28 mouse cellular contexts compared by ENCODE assay signal in the genomic region with DNA sequence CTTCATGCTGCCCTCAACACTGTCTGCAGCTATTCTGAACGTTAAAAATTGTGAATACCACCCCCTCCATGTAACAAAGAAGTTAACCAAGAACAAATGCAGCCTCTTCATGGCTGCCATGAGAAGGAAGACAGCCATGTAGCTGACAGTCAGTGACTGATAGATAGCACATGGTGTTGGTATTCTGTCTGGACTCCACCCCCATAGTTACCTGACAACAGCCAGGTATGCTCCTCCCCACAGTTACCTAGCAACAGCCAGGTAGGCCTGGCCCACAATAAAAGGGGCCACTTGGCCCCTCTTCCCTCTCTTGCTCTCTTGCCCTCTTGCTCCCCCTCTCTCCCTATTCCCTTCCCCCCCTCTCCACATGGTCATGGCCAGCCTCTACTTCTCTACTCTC.
"Had no signal": no experiment of that assay in that cellular context is flagged by ENCODE, and none has a peak within 500 bp of the region (broad histone marks: within the 10 kb centered on the region; RNA-seq: fewer than 3 reads in every experiment).

No protein-coding gene starts in this region.

- H3K36me3 ChIP-seq: embryonic facial prominence, embryonic 10.5 days; embryonic facial prominence, embryonic 12.5 days; embryonic facial prominence, embryonic 13.5 days; embryonic facial prominence, embryonic 15.5 days; forebrain, embryonic 10.5 days; forebrain, embryonic 12.5 days; forebrain, embryonic 15.5 days had no signal

- DNase-seq: cerebellum, adult 2 months; cerebellum, adult 8-10 months; cerebellum, adult 9-10 months; cerebellum, adult 9-11 months; cerebellum, postnatal 14 days; cerebellum, postnatal 25 days; cerebellum, postnatal 36 days; embryo, embryonic 11 days; forebrain, postnatal 0 days; gastrocnemius, adult 2 months; gastrocnemius, postnatal 10 days; gastrocnemius, postnatal 14 days; gastrocnemius, postnatal 25 days; gastrocnemius, postnatal 36 days; heart, adult 11 months; heart, adult 18-20 months; heart, adult 2 months had no signal

- H3K9me3 ChIP-seq: embryonic facial prominence, embryonic 10.5 days; embryonic facial prominence, embryonic 12.5 days; embryonic facial prominence, embryonic 13.5 days; embryonic facial prominence, embryonic 15.5 days; forebrain, embryonic 10.5 days; forebrain, embryonic 12.5 days; forebrain, embryonic 13.5 days; forebrain, embryonic 15.5 days had no signal

- H3K4me2 ChIP-seq: embryonic facial prominence, embryonic 12.5 days; embryonic facial prominence, embryonic 13.5 days; embryonic facial prominence, embryonic 15.5 days; forebrain, embryonic 12.5 days; forebrain, embryonic 13.5 days; forebrain, embryonic 15.5 days had no signal

- ATAC-seq: forebrain, embryonic 13.5 days; forebrain, embryonic 14.5 days; forebrain, embryonic 15.5 days; forebrain, embryonic 16.5 days; forebrain, postnatal 0 days had no signal

- H3K4me3 ChIP-seq: embryonic facial prominence, embryonic 10.5 days; embryonic facial prominence, embryonic 12.5 days; embryonic facial prominence, embryonic 13.5 days; embryonic facial prominence, embryonic 15.5 days; erythroblast, embryonic 14.5 days; forebrain, embryonic 10.5 days; forebrain, embryonic 12.5 days; forebrain, embryonic 13.5 days; forebrain, embryonic 15.5 days; gastrocnemius, adult 2 months; heart, adult 2 months had no signal

- H3K4me1 ChIP-seq: embryonic facial prominence, embryonic 10.5 days; embryonic facial prominence, embryonic 12.5 days; embryonic facial prominence, embryonic 13.5 days; embryonic facial prominence, embryonic 15.5 days; forebrain, embryonic 10.5 days; forebrain, embryonic 12.5 days; forebrain, embryonic 13.5 days; forebrain, embryonic 15.5 days had no signal

- H3K9ac ChIP-seq: embryonic facial prominence, embryonic 12.5 days; embryonic facial prominence, embryonic 13.5 days; embryonic facial prominence, embryonic 15.5 days; forebrain, embryonic 12.5 days; forebrain, embryonic 13.5 days; forebrain, embryonic 15.5 days; forebrain, postnatal 0 days had no signal

- H3K27ac ChIP-seq: embryonic facial prominence, embryonic 10.5 days; embryonic facial prominence, embryonic 12.5 days; embryonic facial prominence, embryonic 13.5 days; embryonic facial prominence, embryonic 15.5 days; forebrain, embryonic 10.5 days; forebrain, embryonic 12.5 days; forebrain, embryonic 13.5 days; forebrain, embryonic 15.5 days; gastrocnemius, adult 2 months; heart, adult 2 months had no signal

- H3K27me3 ChIP-seq: embryonic facial prominence, embryonic 12.5 days; embryonic facial prominence, embryonic 13.5 days; embryonic facial prominence, embryonic 15.5 days; forebrain, embryonic 12.5 days; forebrain, embryonic 13.5 days; forebrain, embryonic 15.5 days had no signal
